Mouse (Mus musculus) limb, embryonic 11.5 days (tissue): ENCODE results near the gene Itgb5. TPM values are rescaled to one million over a fixed set of nuclear protein-coding genes. Genes with fewer than 3 reads are reported as not detected.

Source experiments
- ATAC-seq: fragments of 200-750 bp; cut with Nextera tagmentation; 2 replicates; pipeline ENCODE4 v1.8.0; 2017; ENCODE audit warnings: low read depth; ENCODE audit not compliant: insufficient number of reproducible peaks, low FRiP score, low TSS enrichment
- DNase-seq: peaks from one replicate; pipeline ENCODE4 v3.0.0-alpha.2; 2015; ENCODE audit warnings: low spot score
- H3K27ac ChIP-seq: fragments of 300-500 bp; sonication (generic); replicated peaks from 2 replicates; pipeline ENCODE4 v1.5.1; 2014; ENCODE audit warnings: low read depth, mild to moderate bottlenecking, low read length
- H3K27me3 ChIP-seq: fragments of 300-500 bp; sonication (generic); 2 replicates; pipeline ENCODE4 v1.6.1; 2014; ENCODE audit warnings: mild to moderate bottlenecking, low read length, mixed read lengths; ENCODE audit not compliant: control insufficient read depth, insufficient read depth
- H3K36me3 ChIP-seq: fragments of 300-500 bp; sonication (generic); 2 replicates; pipeline ENCODE4 v1.6.1; 2014; ENCODE audit warnings: mild to moderate bottlenecking, low read length, moderate library complexity, mixed read lengths; ENCODE audit not compliant: control insufficient read depth, insufficient read depth
- H3K4me1 ChIP-seq: fragments of 300-500 bp; sonication (generic); 2 replicates; pipeline ENCODE4 v1.6.1; 2014; ENCODE audit warnings: low read length, mixed read lengths; ENCODE audit not compliant: control insufficient read depth, insufficient read depth
- H3K4me2 ChIP-seq: fragments of 300-500 bp; sonication (generic); 2 replicates; pipeline ENCODE4 v1.6.1; 2014; ENCODE audit warnings: low read depth, mild to moderate bottlenecking, moderate library complexity; ENCODE audit not compliant: severe bottlenecking
- H3K4me3 ChIP-seq: fragments of 300-500 bp; sonication (generic); 2 replicates; pipeline ENCODE4 v1.5.1; 2014; ENCODE audit warnings: low read depth, low read length
- H3K9ac ChIP-seq: fragments of 300-500 bp; sonication (generic); 2 replicates; pipeline ENCODE4 v1.6.1; 2014; ENCODE audit warnings: mild to moderate bottlenecking, low read length
- H3K9me3 ChIP-seq: fragments of 300-500 bp; sonication (generic); 2 replicates; pipeline ENCODE4 v1.6.1; 2016; ENCODE audit warnings: low read length; ENCODE audit not compliant: control insufficient read depth
- WGBS: fragments of 180-500 bp; shearing (Covaris S2); extraction: QIAGEN DNeasy Blood & Tissue Kit; methylation state at CpG from one replicate; pipeline ENCODE4 v1.1.7; 2014; 5-methylcytosine and 5-hydroxymethylcytosine counted together
- polyA plus RNA-seq: library from polyadenylated mRNA; unstranded; fragments of >200 nt; fragmentation: Nextera tagmentation; extraction: Ambion mirVana; gene quantifications from 2 replicates; pipeline ENCODE4 v1.2.1, GENCODE M21; 2014

Itgb5 gene
- polyA plus RNA-seq, result 64.9 and 65.8 TPM in 2 replicates

DNA sequence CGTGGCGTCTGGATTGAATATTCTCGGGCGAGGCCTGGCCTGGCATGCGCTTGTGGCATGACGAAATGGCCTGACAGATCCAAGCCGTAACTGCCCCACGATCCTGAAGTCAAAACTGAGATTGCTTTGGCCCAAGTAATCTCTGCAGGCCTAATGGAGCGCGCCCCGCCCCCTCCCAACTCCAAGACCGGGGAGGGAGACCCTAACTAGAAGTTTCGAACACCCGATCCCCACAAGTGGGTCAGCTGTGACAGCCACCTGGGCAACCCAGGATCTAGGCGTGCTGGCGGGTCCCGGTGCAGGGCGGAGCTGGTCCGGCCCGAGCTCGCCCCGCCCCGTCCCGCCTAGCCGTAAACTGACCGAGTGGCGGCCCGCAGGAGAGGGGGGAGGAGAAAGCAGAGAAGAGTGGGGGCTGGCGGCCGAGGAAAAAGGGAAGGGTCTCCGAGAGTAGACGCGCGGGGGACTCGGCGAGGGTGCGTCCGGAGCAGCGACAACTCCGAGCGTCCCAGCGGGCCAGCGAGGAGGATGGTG lies at the start of gene Itgb5:
Itgb5 (plus strand) TSS at position 365 of the 531 bp plus-strand sequence.
- ATAC-seq, result peak; percentile 78
- Histone ChIP-seq H3K4me1 (peaks cover 25% of the 10 kb centered on the region), H3K4me2 (peak within 1 kb of the TSS; percentile 76), H3K27me3 (no peaks in the 10 kb centered on the region), H3K9me3 (no peaks in the 10 kb centered on the region), H3K36me3 (no peaks in the 10 kb centered on the region), H3K4me3 (peak within 1 kb of the TSS; percentile 97), H3K9ac (peak within 1 kb of the TSS; percentile 89), H3K27ac (peak within 1 kb of the TSS; percentile 68)
- peak; percentile 87 for DNase-seq
- under 1% methylated on average over 34 of the region's 43 CpGs for WGBS

GRCm38 (mm10) chr16:33781789-33782728 lies 47.4 kb upstream of the Itgb5 start:
- no peak overlapping the region for H3K27ac ChIP-seq

DNA sequence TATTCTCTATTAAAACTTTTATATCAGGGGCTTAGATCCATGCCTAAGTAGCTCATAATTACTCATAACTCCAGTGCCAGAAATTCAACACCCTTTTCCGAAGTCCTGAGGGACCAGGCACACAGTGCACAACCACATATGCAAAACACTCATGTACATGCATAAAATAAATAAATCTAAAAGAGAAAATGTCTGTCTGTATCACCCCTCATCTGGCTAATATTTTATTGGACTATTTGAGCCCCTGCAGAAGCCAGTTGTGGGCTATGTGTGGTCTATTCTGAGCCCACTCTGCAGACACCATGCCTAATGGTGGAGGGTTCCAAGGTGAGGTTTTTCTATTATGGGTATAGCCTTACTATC lies 46.8 kb upstream of the Itgb5 start:
- Histone ChIP-seq H3K4me2 (no peak overlapping the region), H3K27ac (no peak overlapping the region), H3K9me3 (no peaks in the 10 kb centered on the region), H3K4me3 (no peak overlapping the region), H3K36me3 (no peaks in the 10 kb centered on the region), H3K4me1 (no peaks in the 10 kb centered on the region), H3K27me3 (no peaks in the 10 kb centered on the region), H3K9ac (no peak overlapping the region)
- ATAC-seq (no peak), DNase-seq (no peak)
- 90% methylated on average over 1 of the region's 1 CpGs for WGBS

More at GRCm38 (mm10) chr16:33781789-33782728, 47.4 kb upstream of the Itgb5 start:
- ATAC-seq, result no peak
- WGBS, result 71% methylated on average over 5 of the region's 5 CpGs
- no peaks in the 10 kb centered on the region for H3K4me1 ChIP-seq
- no peaks in the 10 kb centered on the region for H3K36me3 ChIP-seq
- H3K4me2 ChIP-seq, result no peak overlapping the region
- no peak overlapping the region for H3K9ac ChIP-seq
- H3K4me3 ChIP-seq, result no peak overlapping the region
- DNase-seq, result no peak
- no peaks in the 10 kb centered on the region for H3K9me3 ChIP-seq
- H3K27me3 ChIP-seq, result no peaks in the 10 kb centered on the region

GRCm38 (mm10) chr16:33784547-33784946 lies 44.9 kb upstream of the Itgb5 start:
- no peaks in the 10 kb centered on the region for H3K9me3 ChIP-seq
- DNase-seq, result no peak
- no peak overlapping the region for H3K4me2 ChIP-seq
- no peaks in the 10 kb centered on the region for H3K27me3 ChIP-seq
- no peak for ATAC-seq
- no peak overlapping the region for H3K9ac ChIP-seq
- no peak overlapping the region for H3K27ac ChIP-seq
- H3K36me3 ChIP-seq, result no peaks in the 10 kb centered on the region
- 83% methylated on average over 1 of the region's 1 CpGs for WGBS
- H3K4me1 ChIP-seq, result no peaks in the 10 kb centered on the region
- no peak overlapping the region for H3K4me3 ChIP-seq

DNA sequence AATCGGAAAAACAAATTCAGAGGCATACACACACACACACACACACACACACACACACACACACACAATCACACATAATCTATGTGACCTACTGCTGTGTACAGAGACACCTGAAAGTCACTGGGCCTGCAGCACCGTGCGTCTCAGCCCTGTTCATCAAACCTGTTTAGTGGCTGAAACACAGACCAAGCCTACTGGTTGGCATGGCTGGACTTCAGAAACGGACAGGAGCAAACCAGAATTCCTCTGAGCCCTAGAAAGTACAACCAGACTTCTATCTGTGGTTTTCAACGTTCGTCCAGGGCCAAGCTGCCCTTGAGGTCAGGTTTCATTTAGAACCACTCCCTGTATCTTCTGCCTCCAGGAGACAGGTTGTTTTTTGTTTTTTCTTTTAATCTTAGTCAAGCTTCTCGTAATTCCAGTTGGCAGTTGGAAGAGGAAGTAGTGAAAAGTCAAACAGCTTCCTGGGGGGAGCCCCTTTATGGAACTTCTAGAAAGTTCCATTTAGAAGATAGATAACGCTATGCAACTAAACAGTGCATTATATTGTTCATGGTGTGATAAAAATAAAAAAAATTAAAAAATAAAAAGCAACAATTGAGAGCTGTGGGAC lies 44.3 kb upstream of the Itgb5 start:
- no peaks in the 10 kb centered on the region for H3K9me3 ChIP-seq
- no peak overlapping the region for H3K9ac ChIP-seq
- H3K4me2 ChIP-seq, result no peak overlapping the region
- no peaks in the 10 kb centered on the region for H3K27me3 ChIP-seq
- WGBS, result 76% methylated on average over 8 of the region's 8 CpGs
- DNase-seq (no peak), ATAC-seq (no peak)
- H3K36me3 ChIP-seq, result no peaks in the 10 kb centered on the region
- no peak overlapping the region for H3K27ac ChIP-seq
- H3K4me3 ChIP-seq, result no peak overlapping the region
- no peaks in the 10 kb centered on the region for H3K4me1 ChIP-seq

GRCm38 (mm10) chr16:33786657-33787390 lies 42.6 kb upstream of the Itgb5 start:
- ATAC-seq (no peak), DNase-seq (no peak)
- H3K27me3 ChIP-seq, result no peaks in the 10 kb centered on the region
- no peaks in the 10 kb centered on the region for H3K4me1 ChIP-seq
- WGBS, result 85% methylated on average over 7 of the region's 7 CpGs
- H3K9me3 ChIP-seq, result no peaks in the 10 kb centered on the region
- H3K36me3 ChIP-seq, result no peaks in the 10 kb centered on the region
- H3K27ac ChIP-seq, result no peak overlapping the region
- no peak overlapping the region for H3K4me2 ChIP-seq
- H3K4me3 ChIP-seq, result no peak overlapping the region
- H3K9ac ChIP-seq, result no peak overlapping the region

- Histone ChIP-seq H3K9ac (no peak within 1 kb of the TSS), H3K4me2 (no peak within 1 kb of the TSS), H3K27me3 (no peaks in the 10 kb centered on the region), H3K36me3 (no peaks in the 10 kb centered on the region), H3K9me3 (no peaks in the 10 kb centered on the region), H3K4me3 (no peak within 1 kb of the TSS), H3K4me1 (no peaks in the 10 kb centered on the region), H3K27ac (no peak within 1 kb of the TSS)
- no peak for DNase-seq
- no peak for ATAC-seq
- 83% methylated on average over 10 of the region's 10 CpGs for WGBS
Measured at GRCm38 (mm10) chr16:33793846-33794791, 35.3 kb upstream of the Itgb5 start, which contains the start of gene Muc13. Gene Muc13, plus strand, starts transcription at chr16:33794037.
